Mouse (Mus musculus) stomach, embryonic 16.5 days (tissue): Measurements from ENCODE around the gene Hoxc10. TPM values are rescaled to one million over a fixed set of nuclear protein-coding genes. Genes with fewer than 3 reads are reported as not detected.

Source experiments
- ATAC-seq: fragments of 200-750 bp; cut with Nextera tagmentation; 2 replicates; pipeline ENCODE4 v1.8.0; 2017; ENCODE audit warnings: moderate number of reproducible peaks, moderate TSS enrichment; ENCODE audit not compliant: insufficient read depth, low FRiP score
- H3K27ac ChIP-seq: fragments of 300-500 bp; sonication (generic); 2 replicates; pipeline ENCODE4 v1.5.1; 2014; ENCODE audit warnings: low read length
- H3K27me3 ChIP-seq: fragments of 300-500 bp; sonication (generic); 2 replicates; pipeline ENCODE4 v1.6.1; 2014; ENCODE audit warnings: low read length, control low read depth, mixed read lengths; ENCODE audit not compliant: control insufficient read depth, insufficient read depth
- H3K36me3 ChIP-seq: fragments of 300-500 bp; sonication (generic); 2 replicates; pipeline ENCODE4 v1.6.1; 2014; ENCODE audit warnings: low read length; ENCODE audit not compliant: control insufficient read depth, insufficient read depth
- H3K4me1 ChIP-seq: fragments of 300-500 bp; sonication (generic); 2 replicates; pipeline ENCODE4 v1.6.1; 2014; ENCODE audit warnings: low read length, control low read depth, mixed read lengths; ENCODE audit not compliant: control insufficient read depth, insufficient read depth
- H3K4me2 ChIP-seq: fragments of 300-500 bp; sonication (generic); 2 replicates; pipeline ENCODE4 v1.6.1; 2014; ENCODE audit warnings: low read depth, low read length, mixed read lengths
- H3K4me3 ChIP-seq: fragments of 300-500 bp; sonication (generic); replicated peaks from 2 replicates; pipeline ENCODE4 v1.5.1; 2014; ENCODE audit warnings: mild to moderate bottlenecking, low read length
- H3K9ac ChIP-seq: fragments of 300-500 bp; sonication (generic); 2 replicates; pipeline ENCODE4 v1.6.1; 2014; ENCODE audit warnings: low read length
- H3K9me3 ChIP-seq: fragments of 300-500 bp; sonication (generic); replicated peaks from 2 replicates; pipeline ENCODE4 v1.6.1; 2016; ENCODE audit warnings: low read length, control low read depth; ENCODE audit not compliant: control insufficient read depth
- WGBS: fragments of 180-500 bp; shearing (Covaris S2); extraction: QIAGEN DNeasy Blood & Tissue Kit; methylation state at CpG from one replicate; pipeline ENCODE4 v1.1.7; 2014; 5-methylcytosine and 5-hydroxymethylcytosine counted together
- polyA plus RNA-seq: library from polyadenylated mRNA; unstranded; fragments of >200 nt; fragmentation: Nextera tagmentation; extraction: Ambion mirVana; gene quantifications from 2 replicates; pipeline ENCODE4 v1.2.1, GENCODE M21; 2015

The Hoxc10 gene
- polyA plus RNA-seq, 1 experiment from 2014 or later, result 0.06 TPM

- ATAC-seq, result no peak
Observed at GRCm38 (mm10) chr15:102942739-102943467, 23.7 kb upstream of the Hoxc10 start.

DNA sequence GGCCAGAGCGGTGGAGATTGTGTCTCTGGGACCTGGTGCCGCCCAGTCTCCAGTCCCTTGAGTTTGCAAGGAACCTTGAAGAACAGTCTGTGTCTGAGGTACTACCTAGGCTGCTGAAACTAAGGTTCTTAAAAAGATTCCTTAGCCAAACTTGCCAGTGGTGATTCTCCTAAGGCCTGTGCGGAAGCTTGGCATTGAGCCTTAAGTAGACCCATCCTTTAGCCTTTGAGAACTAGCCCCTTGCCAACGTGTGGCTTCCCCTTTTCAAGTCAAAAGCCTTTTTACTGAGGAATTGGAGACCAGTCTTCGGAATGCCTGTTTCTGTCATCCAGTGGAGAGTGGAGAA, 23.2 kb upstream of the Hoxc10 start:
- Histone ChIP-seq H3K4me1 (no peaks in the 10 kb centered on the region), H3K4me2 (no peak overlapping the region), H3K4me3 (no peak overlapping the region), H3K9me3 (no peaks in the 10 kb centered on the region), H3K36me3 (no peaks in the 10 kb centered on the region), H3K9ac (no peak overlapping the region), H3K27ac (no peak overlapping the region), H3K27me3 (peaks cover 93% of the 10 kb centered on the region)
- ATAC-seq, result no peak
- WGBS, result 3% methylated on average over 5 of the region's 5 CpGs

More at GRCm38 (mm10) chr15:102942739-102943467, 23.7 kb upstream of the Hoxc10 start:
- 0 out of 2 replicates have a peak overlapping the region, but pooled peaks have one; percentile 0 for H3K4me3 ChIP-seq
- H3K27me3 ChIP-seq, result peaks cover 92% of the 10 kb centered on the region
- 2% methylated on average over 48 of the region's 53 CpGs for WGBS
- no peaks in the 10 kb centered on the region for H3K36me3 ChIP-seq
- H3K27ac ChIP-seq, result no peak overlapping the region
- H3K4me2 ChIP-seq, result no peak overlapping the region
- no peaks in the 10 kb centered on the region for H3K9me3 ChIP-seq
- H3K9ac ChIP-seq, result no peak overlapping the region
- H3K4me1 ChIP-seq, result no peaks in the 10 kb centered on the region

GRCm38 (mm10) chr15:102945185-102946077, 21.2 kb upstream of the Hoxc10 start:
- Histone ChIP-seq H3K4me2 (no peak overlapping the region), H3K27ac (no peak overlapping the region), H3K9ac (no peak overlapping the region), H3K27me3 (peaks cover 91% of the 10 kb centered on the region), H3K9me3 (no peaks in the 10 kb centered on the region), H3K4me1 (no peaks in the 10 kb centered on the region), H3K4me3 (no peak overlapping the region), H3K36me3 (no peaks in the 10 kb centered on the region)
- WGBS, result 12% methylated on average over 22 of the region's 22 CpGs
- no peak for ATAC-seq

DNA sequence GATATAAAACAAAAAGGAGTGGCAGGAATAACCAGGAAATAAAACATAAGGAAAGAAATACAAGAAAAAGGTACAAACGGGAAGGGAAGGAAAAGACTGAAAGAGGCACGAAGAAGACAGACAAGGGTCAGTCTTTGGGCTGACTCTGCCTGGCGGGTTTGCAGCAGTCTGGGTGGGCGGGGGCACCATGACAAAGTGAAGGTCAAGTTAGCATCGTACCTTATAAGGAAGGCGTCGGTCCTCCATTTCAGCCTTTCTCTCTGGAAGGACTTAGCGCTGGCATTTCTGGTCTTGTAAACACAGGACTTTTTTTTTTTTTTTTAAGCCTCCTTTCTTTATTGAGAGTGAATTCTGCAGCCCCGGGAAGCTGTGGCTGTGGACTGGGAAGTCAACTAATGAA, 19.3 kb upstream of the Hoxc10 start:
- Histone ChIP-seq H3K36me3 (no peaks in the 10 kb centered on the region), H3K9me3 (no peaks in the 10 kb centered on the region), H3K4me3 (no peak overlapping the region), H3K4me2 (no peak overlapping the region), H3K4me1 (no peaks in the 10 kb centered on the region), H3K9ac (no peak overlapping the region), H3K27me3 (peaks cover 90% of the 10 kb centered on the region), H3K27ac (no peak overlapping the region)
- WGBS, result 1% methylated on average over 9 of the region's 9 CpGs
- no peak for ATAC-seq

DNA sequence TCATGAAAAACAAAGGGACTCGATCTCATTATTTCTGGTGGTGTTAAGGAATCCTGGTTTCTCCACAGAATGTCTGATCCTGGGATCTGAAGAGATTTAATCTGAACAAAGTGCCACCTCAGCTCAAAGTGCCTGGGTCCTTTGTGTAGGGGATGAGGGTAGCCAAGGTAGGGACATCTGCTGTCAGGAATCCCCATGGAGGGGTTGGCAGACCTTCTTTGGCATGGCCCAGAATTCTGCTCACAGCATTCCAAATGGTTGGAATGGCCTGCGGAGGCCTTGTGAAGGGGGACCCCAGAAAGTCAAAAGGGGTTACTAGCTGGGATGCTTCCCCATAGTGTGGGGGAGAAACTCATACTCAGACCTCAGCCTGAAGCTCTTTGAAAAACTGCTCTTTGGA, 17.8 kb upstream of the Hoxc10 start:
- no peak for ATAC-seq
- Histone ChIP-seq H3K9ac (no peak overlapping the region), H3K4me1 (no peaks in the 10 kb centered on the region), H3K4me3 (no peak overlapping the region), H3K27ac (no peak overlapping the region), H3K27me3 (peaks cover 90% of the 10 kb centered on the region), H3K4me2 (no peak overlapping the region), H3K36me3 (no peaks in the 10 kb centered on the region), H3K9me3 (no peaks in the 10 kb centered on the region)
- 19% methylated on average over 2 of the region's 2 CpGs for WGBS

GRCm38 (mm10) chr15:102949696-102950095, 16.9 kb upstream of the Hoxc10 start:
- Histone ChIP-seq H3K27me3 (peaks cover 94% of the 10 kb centered on the region), H3K9ac (no peak overlapping the region), H3K4me3 (no peak overlapping the region), H3K36me3 (no peaks in the 10 kb centered on the region), H3K9me3 (no peaks in the 10 kb centered on the region), H3K27ac (no peak overlapping the region), H3K4me1 (no peaks in the 10 kb centered on the region), H3K4me2 (no peak overlapping the region)
- no peak for ATAC-seq
- WGBS, result 2% methylated on average over 20 of the region's 20 CpGs

DNA sequence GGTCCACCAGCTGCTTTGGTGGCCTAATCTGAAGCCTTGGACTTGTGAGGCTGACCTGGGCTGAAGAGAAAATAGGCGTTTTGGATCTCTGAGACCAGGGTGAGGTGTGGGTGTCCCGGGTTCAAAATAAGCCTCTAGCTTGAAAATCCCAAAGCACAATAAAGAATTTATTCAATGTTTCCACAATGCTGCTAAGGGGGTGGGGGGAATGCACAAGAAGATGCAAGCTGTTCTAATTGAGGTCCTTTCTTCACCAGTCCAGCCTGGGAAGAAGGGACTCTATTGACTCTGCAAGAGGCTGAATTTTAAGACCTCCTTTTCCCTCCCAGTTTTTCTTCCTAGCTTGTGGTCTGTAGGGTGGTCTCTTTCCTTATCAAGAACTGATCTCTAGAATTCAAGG, 15.7 kb upstream of the Hoxc10 start:
- Histone ChIP-seq H3K4me2 (no peak overlapping the region), H3K4me1 (no peaks in the 10 kb centered on the region), H3K9ac (no peak overlapping the region), H3K4me3 (no peak overlapping the region), H3K27me3 (peaks cover 95% of the 10 kb centered on the region), H3K9me3 (no peaks in the 10 kb centered on the region), H3K36me3 (no peaks in the 10 kb centered on the region), H3K27ac (no peak overlapping the region)
- 12% methylated on average over 2 of the region's 2 CpGs for WGBS
- ATAC-seq, result no peak

DNA sequence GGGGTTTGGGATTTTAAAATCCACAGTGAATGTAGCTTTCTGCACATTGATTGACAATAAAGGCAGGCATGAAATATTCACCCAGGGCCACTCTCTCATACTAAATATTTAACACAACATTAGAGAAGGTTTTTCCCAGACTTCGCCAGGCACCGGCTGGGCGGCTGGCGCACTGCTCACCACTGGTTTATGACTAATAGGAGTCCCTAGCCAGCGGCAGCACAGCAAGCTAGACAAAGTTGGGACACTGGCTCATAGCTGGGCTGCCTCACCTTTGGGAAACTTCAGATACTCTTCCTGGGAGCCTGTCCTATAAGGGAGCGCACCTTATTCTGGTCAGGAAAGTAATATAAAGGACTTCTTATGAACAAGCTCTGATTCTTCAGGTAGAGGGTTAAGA, 13.0 kb upstream of the Hoxc10 start:
- no peak overlapping the region for H3K9ac ChIP-seq
- H3K27ac ChIP-seq, result no peak overlapping the region
- H3K27me3 ChIP-seq, result peaks cover 95% of the 10 kb centered on the region
- H3K4me3 ChIP-seq, result no peak overlapping the region
- H3K36me3 ChIP-seq, result no peaks in the 10 kb centered on the region
- no peaks in the 10 kb centered on the region for H3K4me1 ChIP-seq
- no peak overlapping the region for H3K4me2 ChIP-seq
- no peaks in the 10 kb centered on the region for H3K9me3 ChIP-seq
- WGBS, result 6% methylated on average over 6 of the region's 6 CpGs
- no peak for ATAC-seq
